Mouse (Mus musculus) testis, postnatal 14 days (tissue): Measurements from ENCODE around the gene Antxr1.
A peak's percentile ranks its signal among the peaks of the same experiment; 100 is the strongest.

Experiments used
- DNase-seq: peaks from one replicate; pipeline ENCODE4 v3.0.0; 2021; ENCODE audit warnings: low spot score

Antxr1 gene

GRCm38 (mm10) chr6:87139796-87140553, 195.6 kb downstream of the Antxr1 start:
- DNase-seq, result no peak

GRCm38 (mm10) chr6:87138479-87138878, 197.1 kb downstream of the Antxr1 start:
- no peak for DNase-seq

GRCm38 (mm10) chr6:87133966-87134546, 201.6 kb downstream of the Antxr1 start:
- no peak for DNase-seq

- no peak for DNase-seq
Measured at GRCm38 (mm10) chr6:87133520-87133919, 202.1 kb downstream of the Antxr1 start.

- DNase-seq, result no peak
Measured at GRCm38 (mm10) chr6:87131078-87131477, 204.5 kb downstream of the Antxr1 start.

GRCm38 (mm10) chr6:87130628-87131027, 205.0 kb downstream of the Antxr1 start:
- no peak for DNase-seq

GRCm38 (mm10) chr6:87129861-87130260, 205.8 kb downstream of the Antxr1 start:
- no peak for DNase-seq

GRCm38 (mm10) chr6:87127049-87127753, 208.4 kb downstream of the Antxr1 start:
- DNase-seq, result no peak

- peak; percentile 51 for DNase-seq
Measured at GRCm38 (mm10) chr6:87123973-87124372, 211.6 kb downstream of the Antxr1 start.

- DNase-seq, result no peak
Measured at GRCm38 (mm10) chr6:87123406-87123805, 212.2 kb downstream of the Antxr1 start.

- DNase-seq, result no peak
Measured at GRCm38 (mm10) chr6:87121961-87122360, 213.7 kb downstream of the Antxr1 start.

- no peak for DNase-seq
Measured at GRCm38 (mm10) chr6:87120661-87121060, 215.0 kb downstream of the Antxr1 start.

- DNase-seq, result no peak
Measured at GRCm38 (mm10) chr6:87119975-87120374, 215.6 kb downstream of the Antxr1 start.

- DNase-seq, result no peak
Measured at GRCm38 (mm10) chr6:87119066-87119837, 216.4 kb downstream of the Antxr1 start.

GRCm38 (mm10) chr6:87116596-87116995, 219.0 kb downstream of the Antxr1 start:
- DNase-seq, result no peak

- DNase-seq, result no peak
Measured at GRCm38 (mm10) chr6:87115981-87116380, 219.6 kb downstream of the Antxr1 start.

GRCm38 (mm10) chr6:87112125-87112524, 223.5 kb downstream of the Antxr1 start:
- DNase-seq, result no peak

- DNase-seq, result no peak
Measured at GRCm38 (mm10) chr6:87111493-87111892, 224.1 kb downstream of the Antxr1 start.

- DNase-seq, result no peak
Measured at GRCm38 (mm10) chr6:87104123-87104796, 231.4 kb downstream of the Antxr1 start, which contains the start of gene D6Ertd527e. TSS of gene D6Ertd527e (plus strand) at chr6:87104746.

GRCm38 (mm10) chr6:87103314-87103713, 232.3 kb downstream of the Antxr1 start:
- DNase-seq, result no peak

- no peak for DNase-seq
Measured at GRCm38 (mm10) chr6:87102421-87102911, 233.2 kb downstream of the Antxr1 start.
